Mouse (Mus musculus): ENCODE measurements around the gene Hnrnph2. TPM values are rescaled to one million over a fixed set of nuclear protein-coding genes. Genes with fewer than 3 reads are reported as not detected.

Hnrnph2 gene
- polyA plus RNA-seq (2015; fragmentation: Nextera tagmentation; extraction: Ambion mirVana), result 94.8 and 109 TPM in 2 replicates

DNA sequence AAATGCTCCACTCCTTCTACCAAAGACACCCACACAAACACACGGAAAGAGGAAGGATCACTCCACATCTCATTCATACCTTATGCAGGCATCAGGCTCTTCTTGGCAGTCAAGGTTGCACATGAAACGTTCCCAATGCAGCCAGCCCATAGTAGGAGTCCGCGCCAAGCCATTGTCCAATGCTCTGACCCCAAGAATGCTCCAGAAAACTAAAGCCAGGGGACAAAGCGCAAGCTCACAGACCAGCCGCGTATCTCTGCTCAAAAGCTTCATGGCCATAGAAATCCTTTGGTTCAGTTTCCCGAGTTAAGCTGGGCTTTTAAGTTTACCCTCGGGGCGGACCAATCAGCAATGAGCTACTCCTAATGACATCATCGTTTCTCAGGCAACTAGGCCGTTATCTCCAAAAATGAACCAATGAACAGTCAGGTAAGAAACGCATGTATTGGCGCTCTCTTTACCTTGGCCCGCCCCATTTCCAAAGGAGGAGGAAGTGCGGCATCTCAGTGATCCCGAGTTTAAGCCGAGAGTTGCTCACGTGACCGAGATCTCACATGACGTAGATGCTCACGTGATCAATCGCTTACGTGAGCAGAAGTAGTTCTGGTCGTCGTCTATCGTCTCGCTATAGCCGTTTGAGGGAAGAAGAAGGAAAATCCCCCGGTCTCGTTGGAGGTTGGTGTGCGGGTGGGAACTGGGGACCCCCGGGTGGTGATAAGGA lies at the start of gene Hnrnph2, which contains the start of gene Gla:
TSS of gene Hnrnph2 (plus strand) at position 521 of the 721 bp plus-strand sequence.
TSS of gene Gla (minus strand) at position 467 of the 721 bp plus-strand sequence.

GRCm38 (mm10) chrX:134582888-134583669 lies 17.9 kb upstream of the Hnrnph2 start, which contains the start of gene Btk:
TSS of gene Btk (minus strand) at chrX:134583570.

DNA sequence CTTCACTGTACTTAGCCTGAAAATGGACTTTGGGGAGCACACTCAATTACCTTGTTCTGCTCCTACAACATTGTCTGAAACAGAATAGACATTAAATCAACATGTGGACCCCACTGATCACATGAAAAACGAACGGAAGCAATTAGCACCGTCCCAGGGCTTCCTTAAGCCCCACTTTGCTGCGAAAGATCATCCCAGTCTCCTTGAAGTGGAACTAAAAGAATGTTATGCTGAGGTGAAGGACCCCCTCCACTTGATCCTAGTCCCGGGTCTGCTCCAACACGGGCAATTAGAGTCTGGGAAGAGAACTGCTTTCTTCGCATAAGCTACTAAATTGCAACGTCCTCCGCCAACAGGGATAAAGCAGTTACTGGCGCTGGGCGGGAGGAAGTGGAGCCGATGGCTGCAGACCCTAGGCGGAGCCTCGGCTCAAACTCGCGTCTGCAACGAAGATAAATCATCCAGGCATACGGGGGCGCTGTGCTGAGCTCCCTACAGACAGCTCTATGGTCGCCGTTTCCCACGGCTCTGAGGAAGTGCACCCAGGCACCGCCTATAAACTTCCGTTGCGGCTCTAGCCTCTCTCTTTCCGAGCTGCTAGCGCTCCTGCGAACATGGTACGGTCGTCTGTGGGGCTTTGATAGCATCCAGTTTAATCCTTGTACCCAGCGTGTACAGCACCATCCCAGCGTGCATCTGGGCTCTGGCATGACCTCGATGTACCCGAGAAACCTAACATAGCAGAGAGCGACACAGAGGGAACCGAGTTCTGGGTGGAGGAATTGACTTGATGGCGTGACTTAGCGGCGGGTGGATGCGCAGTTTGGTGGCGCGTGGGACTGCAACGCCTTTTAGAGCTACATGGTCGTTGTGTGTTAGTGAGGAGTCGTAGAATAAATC lies 15.6 kb upstream of the Hnrnph2 start, which contains the start of gene Rpl36a:
TSS of gene Rpl36a (plus strand) at position 552 of the 900 bp plus-strand sequence.

Other genes with a start within 250 kb of the Hnrnph2 start
- gene Drp2, start 196.6 kb upstream of the Hnrnph2 start, polyA plus RNA-seq (2015; fragmentation: Nextera tagmentation; extraction: Ambion mirVana), result 8.6 and 11.6 TPM in 2 replicates
- gene Taf7l, start 124.7 kb upstream of the Hnrnph2 start, polyA plus RNA-seq (2015; fragmentation: Nextera tagmentation; extraction: Ambion mirVana), result 0.18 and 0.31 TPM in 2 replicates
- 47.2 and 47.5 TPM in 2 replicates for gene Timm8a1, start 59.3 kb upstream of the Hnrnph2 start, polyA plus RNA-seq (2015; fragmentation: Nextera tagmentation; extraction: Ambion mirVana)
- gene Btk, start 17.6 kb upstream of the Hnrnph2 start, polyA plus RNA-seq (2015; fragmentation: Nextera tagmentation; extraction: Ambion mirVana), result 0.80 and 0.87 TPM in 2 replicates
- 176 and 210 TPM in 2 replicates for gene Rpl36a, start 15.5 kb upstream of the Hnrnph2 start, polyA plus RNA-seq (2015; fragmentation: Nextera tagmentation; extraction: Ambion mirVana)
- 5.8 and 7.9 TPM in 2 replicates for gene Gla, start 54 bp upstream of the Hnrnph2 start, polyA plus RNA-seq (2015; fragmentation: Nextera tagmentation; extraction: Ambion mirVana)
- gene Armcx4, start 85.3 kb downstream of the Hnrnph2 start, polyA plus RNA-seq (2015; fragmentation: Nextera tagmentation; extraction: Ambion mirVana), result 4.2 and 4.6 TPM in 2 replicates
- gene Armcx1, start 116.8 kb downstream of the Hnrnph2 start, polyA plus RNA-seq (2015; fragmentation: Nextera tagmentation; extraction: Ambion mirVana), result 90.8 and 97.2 TPM in 2 replicates
- gene Armcx6, start 150.2 kb downstream of the Hnrnph2 start, polyA plus RNA-seq (2015; fragmentation: Nextera tagmentation; extraction: Ambion mirVana), result 47.0 and 50.1 TPM in 2 replicates
- gene Armcx3, start 155.4 kb downstream of the Hnrnph2 start, polyA plus RNA-seq (2015; fragmentation: Nextera tagmentation; extraction: Ambion mirVana), result 91.3 and 99.9 TPM in 2 replicates
- gene Armcx2, start 208.0 kb downstream of the Hnrnph2 start, polyA plus RNA-seq (2015; fragmentation: Nextera tagmentation; extraction: Ambion mirVana), result 57.0 and 60.5 TPM in 2 replicates

Data from neural tube, postnatal 0 days (tissue).